Mouse (Mus musculus): ENCODE results near the gene Stx7. TPM values are rescaled to one million over a fixed set of nuclear protein-coding genes. Genes with fewer than 3 reads are reported as not detected.
"Not testable (repeated sequence)": the region's sequence is repeated elsewhere in the genome, so short reads cannot be mapped to it uniquely, and the experiment has no call there.

Stx7 gene
- polyA plus RNA-seq (2014; fragmentation: Nextera tagmentation; extraction: Ambion mirVana) = 78.5 and 87.3 TPM in 2 replicates

GRCm38 (mm10) chr10:24149135-24149781 lies at the start of gene Stx7:
Stx7 (plus strand) TSS chr10:24149302.
- WGBS = under 1% methylated on average over 36 of the region's 45 CpGs
- Histone ChIP-seq H3K9me3 (ENCODE audit: control insufficient read depth, low read length) (no peaks in the 10 kb centered on the region), H3K4me1 (replicated peaks; ENCODE audit: control insufficient read depth, insufficient read depth, low read length) (no peaks in the 10 kb centered on the region), H3K27ac (ENCODE audit: low read depth, low read length) (no peak within 1 kb of the TSS), H3K4me3 (ENCODE audit: low read depth, low read length) (peak within 1 kb of the TSS; percentile 72), H3K4me2 (ENCODE audit: low read depth, low read length, severe bottlenecking) (peak within 1 kb of the TSS; percentile 52), H3K36me3 (ENCODE audit: control insufficient read depth, insufficient read depth, low read length) (no peaks in the 10 kb centered on the region), H3K9ac (ENCODE audit: low read length) (peak within 1 kb of the TSS; percentile 74), H3K27me3 (ENCODE audit: control insufficient read depth, insufficient read depth, low read length) (no peaks in the 10 kb centered on the region)
- DNase-seq (ENCODE audit: low spot score) (peak; percentile 95), ATAC-seq (replicated peaks; ENCODE audit: low FRiP score) (peak; percentile 99)

- H3K4me2 ChIP-seq (ENCODE audit: low read depth, low read length, severe bottlenecking); H3K27ac ChIP-seq (ENCODE audit: low read depth, low read length); DNase-seq (ENCODE audit: low spot score); H3K9me3 ChIP-seq (ENCODE audit: control insufficient read depth, low read length); H3K4me1 ChIP-seq (replicated peaks; ENCODE audit: control insufficient read depth, insufficient read depth, low read length); H3K4me3 ChIP-seq (ENCODE audit: low read depth, low read length); H3K9ac ChIP-seq (ENCODE audit: low read length); H3K36me3 ChIP-seq (ENCODE audit: control insufficient read depth, insufficient read depth, low read length); ATAC-seq (replicated peaks; ENCODE audit: low FRiP score); H3K27me3 ChIP-seq (ENCODE audit: control insufficient read depth, insufficient read depth, low read length): not testable (repeated sequence)
- WGBS = 82% methylated on average over 1 of the region's 3 CpGs
Observed at GRCm38 (mm10) chr10:24101812-24102211, 47.3 kb upstream of the Stx7 start, which contains the start of gene Taar8c. Taar8c (minus strand) TSS chr10:24101912.

GRCm38 (mm10) chr10:24103299-24103698 lies 45.8 kb upstream of the Stx7 start:
- H3K9ac ChIP-seq (ENCODE audit: low read length); H3K9me3 ChIP-seq (ENCODE audit: control insufficient read depth, low read length); H3K27me3 ChIP-seq (ENCODE audit: control insufficient read depth, insufficient read depth, low read length); DNase-seq (ENCODE audit: low spot score); H3K4me2 ChIP-seq (ENCODE audit: low read depth, low read length, severe bottlenecking); H3K27ac ChIP-seq (ENCODE audit: low read depth, low read length); ATAC-seq (replicated peaks; ENCODE audit: low FRiP score); H3K36me3 ChIP-seq (ENCODE audit: control insufficient read depth, insufficient read depth, low read length); H3K4me3 ChIP-seq (ENCODE audit: low read depth, low read length); H3K4me1 ChIP-seq (replicated peaks; ENCODE audit: control insufficient read depth, insufficient read depth, low read length): not testable (repeated sequence)
- 50% methylated on average over 1 of the region's 1 CpGs for WGBS

GRCm38 (mm10) chr10:24107747-24108146 lies 41.4 kb upstream of the Stx7 start:
- Histone ChIP-seq H3K9ac (ENCODE audit: low read length) (no peak overlapping the region), H3K4me1 (replicated peaks; ENCODE audit: control insufficient read depth, insufficient read depth, low read length) (no peaks in the 10 kb centered on the region), H3K4me3 (ENCODE audit: low read depth, low read length) (no peak overlapping the region), H3K27me3 (ENCODE audit: control insufficient read depth, insufficient read depth, low read length) (no peaks in the 10 kb centered on the region), H3K36me3 (ENCODE audit: control insufficient read depth, insufficient read depth, low read length) (no peaks in the 10 kb centered on the region), H3K4me2 (ENCODE audit: low read depth, low read length, severe bottlenecking) (no peak overlapping the region), H3K9me3 (ENCODE audit: control insufficient read depth, low read length) (no peaks in the 10 kb centered on the region), H3K27ac (ENCODE audit: low read depth, low read length) (no peak overlapping the region)
- DNase-seq (ENCODE audit: low spot score) (no peak), ATAC-seq (replicated peaks; ENCODE audit: low FRiP score) (no peak)
- WGBS = 56% methylated on average over 5 of the region's 5 CpGs

GRCm38 (mm10) chr10:24108236-24108635 lies 40.9 kb upstream of the Stx7 start:
- H3K4me2 ChIP-seq (ENCODE audit: low read depth, low read length, severe bottlenecking) = no peak overlapping the region
- no peak overlapping the region for H3K9ac ChIP-seq (ENCODE audit: low read length)
- no peak for DNase-seq (ENCODE audit: low spot score)
- H3K27me3 ChIP-seq (ENCODE audit: control insufficient read depth, insufficient read depth, low read length) = no peaks in the 10 kb centered on the region
- no peak overlapping the region for H3K27ac ChIP-seq (ENCODE audit: low read depth, low read length)
- H3K4me3 ChIP-seq (ENCODE audit: low read depth, low read length) = no peak overlapping the region
- no peaks in the 10 kb centered on the region for H3K4me1 ChIP-seq (replicated peaks; ENCODE audit: control insufficient read depth, insufficient read depth, low read length)
- 37% methylated on average over 3 of the region's 3 CpGs for WGBS
- no peaks in the 10 kb centered on the region for H3K36me3 ChIP-seq (ENCODE audit: control insufficient read depth, insufficient read depth, low read length)
- ATAC-seq (replicated peaks; ENCODE audit: low FRiP score) = no peak
- H3K9me3 ChIP-seq (ENCODE audit: control insufficient read depth, low read length) = no peaks in the 10 kb centered on the region

- H3K36me3 ChIP-seq (ENCODE audit: control insufficient read depth, insufficient read depth, low read length); ATAC-seq (replicated peaks; ENCODE audit: low FRiP score); H3K4me3 ChIP-seq (ENCODE audit: low read depth, low read length); H3K27ac ChIP-seq (ENCODE audit: low read depth, low read length); H3K9ac ChIP-seq (ENCODE audit: low read length); H3K9me3 ChIP-seq (ENCODE audit: control insufficient read depth, low read length); DNase-seq (ENCODE audit: low spot score); H3K4me1 ChIP-seq (replicated peaks; ENCODE audit: control insufficient read depth, insufficient read depth, low read length); H3K27me3 ChIP-seq (ENCODE audit: control insufficient read depth, insufficient read depth, low read length); H3K4me2 ChIP-seq (ENCODE audit: low read depth, low read length, severe bottlenecking): not testable (repeated sequence)
- 85% methylated on average over 8 of the region's 8 CpGs for WGBS
Observed at GRCm38 (mm10) chr10:24109434-24109833, 39.7 kb upstream of the Stx7 start, which contains the start of gene Taar9. Taar9 (minus strand) TSS chr10:24109534.

- Histone ChIP-seq H3K9me3 (ENCODE audit: control insufficient read depth, low read length) (no peaks in the 10 kb centered on the region; the same call in 1 of the 2 replicates), H3K4me2 (ENCODE audit: low read depth, low read length, severe bottlenecking) (no peak overlapping the region), H3K27me3 (ENCODE audit: control insufficient read depth, insufficient read depth, low read length) (no peaks in the 10 kb centered on the region), H3K27ac (ENCODE audit: low read depth, low read length) (no peak overlapping the region), H3K4me3 (ENCODE audit: low read depth, low read length) (no peak overlapping the region), H3K36me3 (ENCODE audit: control insufficient read depth, insufficient read depth, low read length) (no peaks in the 10 kb centered on the region), H3K4me1 (replicated peaks; ENCODE audit: control insufficient read depth, insufficient read depth, low read length) (no peaks in the 10 kb centered on the region), H3K9ac (ENCODE audit: low read length) (no peak overlapping the region)
- WGBS = 52% methylated on average over 6 of the region's 6 CpGs
- ATAC-seq (replicated peaks; ENCODE audit: low FRiP score) = no peak; the same call in 1 of the 2 replicates
- DNase-seq (ENCODE audit: low spot score) = no peak
Observed at GRCm38 (mm10) chr10:24111116-24111778, 37.9 kb upstream of the Stx7 start.

GRCm38 (mm10) chr10:24131451-24132262 lies 17.4 kb upstream of the Stx7 start:
- no peak for DNase-seq (ENCODE audit: low spot score)
- 23% methylated on average over 9 of the region's 9 CpGs for WGBS
- H3K4me3 ChIP-seq (ENCODE audit: low read depth, low read length) = no peak overlapping the region

More at GRCm38 (mm10) chr10:24131451-24132262, 17.4 kb upstream of the Stx7 start:
- Histone ChIP-seq H3K9me3 (ENCODE audit: control insufficient read depth, low read length) (no peaks in the 10 kb centered on the region), H3K27ac (ENCODE audit: low read depth, low read length) (no peak overlapping the region), H3K27me3 (ENCODE audit: control insufficient read depth, insufficient read depth, low read length) (no peaks in the 10 kb centered on the region), H3K36me3 (ENCODE audit: control insufficient read depth, insufficient read depth, low read length) (no peaks in the 10 kb centered on the region), H3K4me2 (ENCODE audit: low read depth, low read length, severe bottlenecking) (no peak overlapping the region), H3K4me1 (replicated peaks; ENCODE audit: control insufficient read depth, insufficient read depth, low read length) (no peaks in the 10 kb centered on the region; the same call in 1 of the 2 replicates), H3K9ac (ENCODE audit: low read length) (no peak overlapping the region)
- ATAC-seq (replicated peaks; ENCODE audit: low FRiP score) = peak; percentile 84
